Mouse (Mus musculus): ENCODE data around the gene Nsun3. TPM values are rescaled to one million over a fixed set of nuclear protein-coding genes. Genes with fewer than 3 reads are reported as not detected.

Nsun3 gene
- total RNA-seq (2014; rRNA removed) (12.2 and 27.4 TPM in 2 replicates), polyA plus RNA-seq (2015; fragmentation: Nextera tagmentation; extraction: Ambion mirVana) (7.3 and 10.8 TPM in 2 replicates)

DNA sequence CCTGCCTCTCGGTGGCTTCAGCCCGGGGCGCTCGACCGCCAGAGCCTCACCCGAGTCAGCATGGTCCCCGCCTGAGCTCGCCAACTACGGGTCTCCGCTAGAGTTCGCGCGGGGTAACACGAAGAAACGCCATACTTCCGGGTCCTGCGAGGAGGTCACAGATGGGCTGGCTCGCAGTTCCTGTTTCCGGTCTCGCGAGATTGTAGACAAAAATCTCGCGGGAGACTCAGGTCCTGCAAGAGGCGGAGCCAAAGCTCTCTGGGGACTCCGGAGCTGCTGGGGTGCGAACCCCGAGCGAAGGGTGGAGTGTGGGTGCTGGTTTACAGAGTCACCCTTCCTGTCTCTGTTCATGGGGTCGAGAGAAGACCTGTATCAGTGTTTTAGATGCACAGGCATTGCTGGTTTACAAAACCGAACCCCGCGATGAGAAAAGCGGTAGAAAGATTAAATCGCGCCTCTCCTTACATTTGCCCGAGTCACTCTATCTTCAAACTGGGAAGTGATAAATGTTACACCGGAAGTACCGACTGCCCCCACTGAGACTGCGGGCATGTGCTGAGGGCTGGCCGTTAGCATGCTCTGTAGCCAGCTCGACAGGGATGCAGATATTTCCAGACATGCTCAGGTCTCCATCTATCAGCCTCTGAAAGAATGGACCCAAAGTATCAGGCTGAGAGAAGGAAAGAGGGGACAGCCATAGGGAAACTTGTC is at the start of gene Nsun3:
Gene Nsun3 (minus strand): TSS at position 198 of the 711 bp plus-strand sequence.
- peak within 1 kb of the TSS; percentile 88 for H3K27ac ChIP-seq (ENCODE audit: low read depth, low read length)
- H3K4me3 ChIP-seq (ENCODE audit: low read depth, low read length) = peak within 1 kb of the TSS; percentile 87
- peak within 1 kb of the TSS; percentile 66 for H3K4me2 ChIP-seq (ENCODE audit: low read depth)
- DNase-seq (peak; percentile 97), ATAC-seq (peak; percentile 98)
- H3K36me3 ChIP-seq (ENCODE audit: insufficient read depth) = no peaks in the 10 kb centered on the region
- 2% methylated on average over 41 of the region's 41 CpGs for WGBS
- no peaks in the 10 kb centered on the region for H3K9me3 ChIP-seq (ENCODE audit: low read length)
- peaks cover 11% of the 10 kb centered on the region; the same call in 1 of the 2 replicates for H3K4me1 ChIP-seq (ENCODE audit: insufficient read depth)
- TF ChIP-seq CTCF (IDR thresholded peaks at IDR 0.05; ENCODE audit: low read depth) = no peak; the same call in 1 of the 2 replicates
- peak within 1 kb of the TSS; percentile 76 for H3K9ac ChIP-seq
- H3K27me3 ChIP-seq (ENCODE audit: insufficient read depth, low read length) = no peaks in the 10 kb centered on the region

DNA sequence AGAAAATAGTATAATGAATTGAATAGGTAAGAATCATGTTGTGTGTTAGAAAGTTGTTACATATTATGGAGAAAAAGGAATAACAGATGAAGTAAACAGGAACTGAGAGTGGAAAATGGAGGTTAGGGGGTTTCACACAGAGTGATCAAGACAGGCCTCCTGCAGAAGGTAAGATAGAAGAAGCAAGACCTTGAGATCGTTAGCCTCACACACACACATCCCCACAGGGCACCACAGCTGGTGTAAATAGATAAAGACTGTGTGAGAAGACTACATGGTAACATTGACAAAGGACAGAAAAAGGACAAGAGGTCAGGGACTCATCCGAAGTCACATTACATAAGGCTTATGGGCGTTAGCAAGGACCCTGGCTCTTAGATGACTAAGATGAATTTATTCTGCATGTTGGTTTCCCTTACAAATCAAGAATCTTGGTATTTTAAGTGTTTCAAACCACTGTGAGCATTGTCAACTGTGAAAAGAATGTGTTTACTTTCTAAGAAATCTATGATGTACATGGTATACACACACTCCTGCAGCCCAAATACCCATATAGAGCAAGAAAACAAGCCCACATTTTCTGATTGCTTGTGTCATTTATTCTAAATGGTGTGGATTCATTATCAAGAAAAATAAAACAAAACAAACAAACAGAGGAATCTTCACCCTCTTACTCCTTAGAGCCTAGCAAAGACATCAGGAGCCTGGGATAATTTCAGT is 47.6 kb upstream of the Nsun3 start:
- Histone ChIP-seq H3K9me3 (ENCODE audit: low read length) (no peaks in the 10 kb centered on the region), H3K4me2 (ENCODE audit: low read depth) (no peak overlapping the region), H3K9ac (no peak overlapping the region), H3K27me3 (ENCODE audit: insufficient read depth, low read length) (no peaks in the 10 kb centered on the region), H3K36me3 (ENCODE audit: insufficient read depth) (no peaks in the 10 kb centered on the region; the same call in 1 of the 2 replicates), H3K4me1 (ENCODE audit: insufficient read depth) (no peaks in the 10 kb centered on the region), H3K27ac (ENCODE audit: low read depth, low read length) (no peak overlapping the region), H3K4me3 (ENCODE audit: low read depth, low read length) (no peak overlapping the region)
- no peak for TF ChIP-seq CTCF (IDR thresholded peaks at IDR 0.05; ENCODE audit: low read depth)
- 59% methylated on average over 3 of the region's 3 CpGs for WGBS
- no peak for DNase-seq
- no peak for ATAC-seq

DNA sequence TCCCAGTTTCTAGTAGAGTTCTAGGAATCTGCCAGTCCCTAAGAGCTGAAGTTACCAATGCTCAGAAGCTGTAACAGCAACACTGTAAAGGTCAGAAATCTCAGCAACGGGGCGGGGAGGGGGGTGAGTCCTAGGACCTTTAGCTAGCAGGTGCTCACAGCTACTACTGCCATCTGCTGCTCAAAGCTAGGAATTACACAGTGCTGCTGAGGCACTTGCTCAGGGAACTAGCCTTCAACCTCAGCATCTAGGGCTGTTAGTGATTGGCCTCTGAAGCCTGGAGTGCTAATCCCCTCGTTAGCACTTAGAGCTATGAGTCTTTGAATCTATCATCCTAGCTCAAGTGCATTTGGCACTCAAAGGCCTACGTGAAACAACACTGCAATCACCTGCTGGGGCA is 45.9 kb upstream of the Nsun3 start:
- Histone ChIP-seq H3K4me2 (ENCODE audit: low read depth) (no peak overlapping the region), H3K9me3 (ENCODE audit: low read length) (no peaks in the 10 kb centered on the region), H3K27ac (ENCODE audit: low read depth, low read length) (no peak overlapping the region), H3K27me3 (ENCODE audit: insufficient read depth, low read length) (no peaks in the 10 kb centered on the region), H3K9ac (no peak overlapping the region), H3K4me1 (ENCODE audit: insufficient read depth) (no peaks in the 10 kb centered on the region), H3K4me3 (ENCODE audit: low read depth, low read length) (no peak overlapping the region), H3K36me3 (ENCODE audit: insufficient read depth) (no peaks in the 10 kb centered on the region; the same call in 1 of the 2 replicates)
- no peak for DNase-seq
- ATAC-seq = peak; percentile 40
- TF ChIP-seq CTCF (IDR thresholded peaks at IDR 0.05; ENCODE audit: low read depth) = peak; percentile 67
- 12% methylated on average over 4 of the region's 4 CpGs for WGBS

DNA sequence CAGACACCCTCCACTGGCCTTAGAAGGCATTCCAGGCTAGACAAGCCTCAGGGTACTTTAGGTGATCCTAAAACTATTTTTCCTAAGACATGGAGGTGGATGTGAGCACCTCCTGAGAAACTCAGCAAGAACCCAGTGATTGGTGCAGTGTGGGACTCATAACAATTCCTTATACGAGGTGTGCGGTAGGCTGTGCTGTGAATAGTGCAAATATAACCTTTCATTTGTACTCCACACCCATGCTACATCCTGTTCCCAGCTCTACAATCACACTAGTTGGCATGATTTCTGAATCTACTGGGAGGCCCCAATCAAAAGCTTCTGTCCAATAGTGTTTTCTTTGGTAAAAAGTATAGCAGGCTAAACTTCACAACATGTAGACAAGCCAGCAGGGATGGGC is 45.4 kb upstream of the Nsun3 start:
- H3K9me3 ChIP-seq (ENCODE audit: low read length) = no peaks in the 10 kb centered on the region
- DNase-seq = no peak
- no peak overlapping the region for H3K9ac ChIP-seq
- no peak overlapping the region for H3K4me2 ChIP-seq (ENCODE audit: low read depth)
- TF ChIP-seq CTCF (IDR thresholded peaks at IDR 0.05; ENCODE audit: low read depth) = no peak
- no peaks in the 10 kb centered on the region; the same call in 1 of the 2 replicates for H3K36me3 ChIP-seq (ENCODE audit: insufficient read depth)
- no peaks in the 10 kb centered on the region for H3K4me1 ChIP-seq (ENCODE audit: insufficient read depth)
- no peak overlapping the region for H3K4me3 ChIP-seq (ENCODE audit: low read depth, low read length)
- 92% methylated on average over 2 of the region's 2 CpGs for WGBS
- no peaks in the 10 kb centered on the region for H3K27me3 ChIP-seq (ENCODE audit: insufficient read depth, low read length)
- no peak overlapping the region for H3K27ac ChIP-seq (ENCODE audit: low read depth, low read length)
- no peak for ATAC-seq

DNA sequence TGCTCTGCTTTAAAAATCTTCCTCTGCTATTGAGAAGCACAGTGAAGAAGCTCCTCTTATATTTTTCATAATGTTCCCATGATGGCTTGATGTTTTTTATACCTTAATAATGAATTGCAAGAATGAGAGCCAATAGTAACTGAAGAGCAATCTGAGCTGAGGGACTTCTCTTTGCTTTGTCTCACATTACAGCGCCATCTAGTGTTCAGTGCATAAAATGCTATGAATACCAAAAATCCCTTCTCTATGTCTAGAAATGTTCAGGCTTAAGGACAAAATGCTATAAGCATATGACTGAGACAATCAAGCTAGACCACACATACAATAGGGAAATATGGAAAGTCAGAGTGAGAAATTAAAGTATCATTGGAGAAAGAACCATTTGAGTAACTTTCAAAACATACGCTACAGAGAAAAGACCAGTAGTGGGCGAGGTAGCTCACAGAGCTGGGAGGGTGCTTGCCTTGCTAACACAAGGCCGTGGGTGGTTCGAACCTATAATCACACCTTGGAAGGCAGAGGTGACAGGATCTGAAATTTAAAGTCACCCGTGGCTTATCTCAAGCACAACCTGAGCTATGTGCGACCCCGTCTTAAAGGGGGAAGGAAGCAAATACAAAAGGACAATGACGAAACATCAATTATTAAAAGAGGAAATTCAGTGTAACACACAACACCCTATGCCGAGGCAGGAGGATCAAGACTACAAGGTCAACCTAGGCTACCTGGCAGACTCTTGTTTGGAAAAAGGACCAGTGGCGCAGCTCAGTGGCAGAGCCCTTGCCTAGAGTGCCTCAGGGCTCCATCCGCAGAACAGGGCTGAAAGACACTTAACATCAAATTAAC is 39.8 kb upstream of the Nsun3 start:
- Histone ChIP-seq H3K36me3 (ENCODE audit: insufficient read depth) (no peaks in the 10 kb centered on the region; the same call in 1 of the 2 replicates), H3K27ac (ENCODE audit: low read depth, low read length) (no peak overlapping the region), H3K4me3 (ENCODE audit: low read depth, low read length) (no peak overlapping the region), H3K4me1 (ENCODE audit: insufficient read depth) (no peaks in the 10 kb centered on the region), H3K9ac (no peak overlapping the region), H3K27me3 (ENCODE audit: insufficient read depth, low read length) (no peaks in the 10 kb centered on the region), H3K4me2 (ENCODE audit: low read depth) (no peak overlapping the region), H3K9me3 (ENCODE audit: low read length) (no peaks in the 10 kb centered on the region)
- ATAC-seq = peak; percentile 48; the same call in 1 of the 2 replicates
- DNase-seq = peak; percentile 65
- WGBS = 82% methylated on average over 12 of the region's 12 CpGs
- peak; percentile 80 for TF ChIP-seq CTCF (IDR thresholded peaks at IDR 0.05; ENCODE audit: low read depth)

DNA sequence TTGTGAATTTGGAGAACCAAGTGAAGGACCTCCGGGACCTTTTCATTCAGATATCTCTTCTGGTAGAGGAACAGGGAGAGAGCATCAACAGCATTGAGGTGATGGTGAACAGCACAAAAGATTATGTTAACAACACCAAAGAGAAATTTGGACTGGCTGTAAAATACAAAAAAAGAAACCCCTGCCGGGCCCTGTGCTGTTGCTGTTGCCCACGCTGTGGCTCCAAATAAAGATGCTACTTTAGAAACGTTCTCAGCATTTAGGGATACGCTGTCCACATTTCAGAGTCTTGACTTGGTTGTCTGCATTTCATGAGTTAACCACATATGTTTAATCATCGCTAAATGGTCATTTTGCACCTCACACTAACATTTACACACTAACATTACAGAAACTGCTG is 35.9 kb upstream of the Nsun3 start:
- Histone ChIP-seq H3K4me3 (ENCODE audit: low read depth, low read length) (no peak overlapping the region), H3K36me3 (ENCODE audit: insufficient read depth) (no peaks in the 10 kb centered on the region), H3K27me3 (ENCODE audit: insufficient read depth, low read length) (no peaks in the 10 kb centered on the region), H3K27ac (ENCODE audit: low read depth, low read length) (no peak overlapping the region), H3K4me1 (ENCODE audit: insufficient read depth) (no peaks in the 10 kb centered on the region), H3K9me3 (ENCODE audit: low read length) (no peaks in the 10 kb centered on the region), H3K9ac (no peak overlapping the region), H3K4me2 (ENCODE audit: low read depth) (no peak overlapping the region)
- ATAC-seq (no peak), DNase-seq (no peak)
- WGBS = 94% methylated on average over 6 of the region's 6 CpGs
- no peak for TF ChIP-seq CTCF (IDR thresholded peaks at IDR 0.05; ENCODE audit: low read depth)
